Mouse (Mus musculus): ENCODE data around the gene Fgfr2. TPM values are rescaled to one million over a fixed set of nuclear protein-coding genes. Genes with fewer than 3 reads are reported as not detected.

Gene Fgfr2
- total RNA-seq, 2 experiments from 2014 or later: 2.1 to 3.9 TPM

GRCm38 (mm10) chr7:131333564-131333963 is 1789.6 kb downstream of the Fgfr2 start, which contains the start of gene Fam24a:
Fam24a (plus strand) TSS chr7:131333864.
- intact Hi-C loops (cut with DNase I): no loop called here
- no peak for DNase-seq

DNA sequence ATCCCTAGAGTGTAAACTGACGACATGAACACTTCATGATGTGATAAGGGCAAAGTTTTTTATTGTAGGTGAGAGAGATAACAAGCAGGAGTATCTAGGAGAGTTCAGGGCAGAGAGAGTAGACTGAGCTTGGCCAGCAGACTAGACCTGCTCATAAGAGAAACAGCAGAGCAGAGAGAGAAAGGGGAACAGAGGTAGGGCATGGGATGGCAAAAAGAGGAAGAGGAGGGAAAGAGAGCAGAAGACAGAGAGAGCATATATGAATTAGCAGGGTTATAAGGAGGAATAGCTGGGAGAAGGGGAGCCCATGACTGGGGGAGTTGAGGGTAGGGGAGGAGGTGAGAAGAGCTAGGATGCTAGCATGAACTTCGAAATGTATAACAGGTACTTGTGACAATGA is 1791.5 kb downstream of the Fgfr2 start:
- intact Hi-C loops (cut with DNase I): no loop called here
- no peak for DNase-seq

DNA sequence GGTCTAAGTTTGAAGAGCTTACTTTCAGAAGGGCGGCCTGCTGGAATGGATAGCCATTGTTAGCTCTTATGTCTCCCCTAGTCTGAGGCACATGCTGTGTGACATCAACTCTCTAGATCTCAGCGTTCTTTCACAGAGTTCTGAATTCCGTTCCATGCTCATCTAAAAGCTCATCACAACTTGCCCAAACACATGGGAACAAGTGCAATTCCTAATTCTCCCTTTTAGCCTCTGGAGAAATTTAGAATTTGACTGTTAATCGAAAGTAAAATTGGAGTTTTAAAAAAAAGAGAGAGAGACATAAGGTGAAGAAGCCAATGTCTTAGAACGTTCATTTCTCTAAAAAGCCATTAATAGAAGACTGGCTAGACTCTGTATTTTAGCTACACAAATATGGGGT is 1793.7 kb downstream of the Fgfr2 start, which contains the start of gene Fam24b:
Gene Fam24b (minus strand): TSS at position 101 of the 400 bp plus-strand sequence.
- intact Hi-C loops (cut with DNase I): no loop called here
- no peak for DNase-seq

DNA sequence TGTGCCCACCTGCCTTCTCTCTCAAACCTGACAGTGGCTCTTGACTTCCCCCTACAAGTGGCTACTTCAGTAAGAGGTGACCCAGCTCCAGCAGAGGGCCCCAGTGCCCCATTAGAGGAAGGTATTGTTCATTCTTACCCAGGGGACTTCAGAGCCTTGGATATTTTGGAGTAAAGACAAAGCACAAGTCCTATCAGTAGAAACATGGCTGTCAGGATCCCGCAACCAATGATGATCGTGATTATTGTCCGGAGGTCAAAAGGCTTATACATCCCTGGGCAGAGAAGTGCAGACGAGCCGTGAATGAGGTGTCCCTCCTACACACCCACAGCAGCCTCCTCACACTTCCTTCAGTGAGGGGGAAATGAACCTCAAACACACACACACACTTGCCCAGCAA is 1796.1 kb downstream of the Fgfr2 start:
- intact Hi-C loops (cut with DNase I): no loop called here
- no peak for DNase-seq

DNA sequence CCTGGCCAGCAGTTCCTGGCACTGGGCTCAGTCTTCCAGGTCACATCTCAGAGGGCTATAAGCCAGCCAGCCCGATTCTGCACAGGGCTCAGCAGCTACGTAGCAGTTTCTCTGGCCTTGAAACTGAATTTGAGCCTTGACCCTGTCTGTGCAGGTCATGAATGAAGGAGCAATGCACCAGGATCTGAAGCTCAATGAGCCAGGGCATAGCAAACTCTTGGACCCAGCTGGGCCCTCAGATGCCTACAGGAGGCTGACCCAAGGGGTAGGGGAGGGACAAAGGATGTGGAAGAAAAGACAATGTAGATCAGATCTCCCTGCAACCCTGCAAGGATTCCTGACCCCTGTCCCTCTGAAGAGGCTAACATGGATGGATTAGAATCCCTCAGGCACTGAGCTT is 1801.0 kb downstream of the Fgfr2 start, which contains the start of gene Cuzd1:
Gene Cuzd1 (minus strand): TSS at position 101 of the 400 bp plus-strand sequence.
- intact Hi-C loops (cut with DNase I): no loop called here

GRCm38 (mm10) chr7:131318340-131318739 is 1804.8 kb downstream of the Fgfr2 start:
- no peak for DNase-seq
- intact Hi-C loops (cut with DNase I): no loop called here

More for the DNA sequence above, 1801.0 kb downstream of the Fgfr2 start, which contains the start of gene Cuzd1:
- DNase-seq: no peak

- intact Hi-C loops (cut with DNase I): no loop called here
- DNase-seq: no peak
These were observed 1805.6 kb downstream of the Fgfr2 start for GRCm38 (mm10) chr7:131317587-131317986.

- intact Hi-C loops (cut with DNase I): no loop called here
- DNase-seq: no peak
These were observed 1808.7 kb downstream of the Fgfr2 start for GRCm38 (mm10) chr7:131314493-131314892.

DNA sequence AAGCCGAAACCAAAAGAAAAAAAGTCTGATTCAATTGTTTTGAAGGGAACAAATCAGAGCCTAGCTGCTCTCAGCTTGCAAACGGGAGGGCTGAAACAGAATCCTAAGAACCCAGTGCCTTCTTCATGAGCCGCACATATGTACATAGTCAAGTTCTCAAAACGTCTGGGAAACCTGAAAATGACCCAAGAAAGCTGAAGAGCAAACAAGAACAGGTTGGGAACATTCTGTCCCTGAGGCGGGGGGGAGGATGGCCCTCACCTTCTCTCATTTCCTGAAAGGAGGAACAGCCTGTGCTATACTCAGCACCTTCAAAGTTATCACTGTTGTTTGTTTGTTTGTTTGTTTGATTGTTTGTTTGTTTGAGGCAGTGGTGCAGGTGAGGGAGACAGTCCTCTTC is 1816.4 kb downstream of the Fgfr2 start:
- intact Hi-C loops (cut with DNase I): no loop called here
- no peak for DNase-seq

DNA sequence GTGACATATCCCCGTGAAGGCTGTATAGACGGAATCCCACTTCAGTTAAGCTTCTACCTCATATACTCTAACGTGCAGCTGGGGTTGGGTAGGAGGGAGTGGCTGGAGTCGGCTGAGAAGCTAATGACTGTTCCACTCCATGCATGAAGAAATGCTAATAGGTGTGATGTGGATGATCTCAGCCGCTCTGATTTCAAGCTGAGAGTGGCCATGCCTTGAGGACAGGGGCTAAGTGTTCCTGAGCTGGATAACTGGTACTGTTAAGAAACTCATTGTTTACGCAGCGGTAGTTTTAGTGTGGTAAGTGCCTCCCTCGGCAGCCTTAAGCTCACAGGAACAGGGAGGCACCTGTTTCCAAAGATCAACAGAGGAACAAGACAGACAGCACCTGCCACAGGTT is 1819.8 kb downstream of the Fgfr2 start:
- DNase-seq: no peak
- intact Hi-C loops (cut with DNase I): no loop called here

- intact Hi-C loops (cut with DNase I): no loop called here
- peak in 1 of 2 experiments; percentile 3 for DNase-seq
These were observed 1826.0 kb downstream of the Fgfr2 start for GRCm38 (mm10) chr7:131297151-131297550.

GRCm38 (mm10) chr7:131265851-131266250 is 1857.3 kb downstream of the Fgfr2 start:
- peak in 1 of 2 experiments; percentile 17 for DNase-seq

DNA sequence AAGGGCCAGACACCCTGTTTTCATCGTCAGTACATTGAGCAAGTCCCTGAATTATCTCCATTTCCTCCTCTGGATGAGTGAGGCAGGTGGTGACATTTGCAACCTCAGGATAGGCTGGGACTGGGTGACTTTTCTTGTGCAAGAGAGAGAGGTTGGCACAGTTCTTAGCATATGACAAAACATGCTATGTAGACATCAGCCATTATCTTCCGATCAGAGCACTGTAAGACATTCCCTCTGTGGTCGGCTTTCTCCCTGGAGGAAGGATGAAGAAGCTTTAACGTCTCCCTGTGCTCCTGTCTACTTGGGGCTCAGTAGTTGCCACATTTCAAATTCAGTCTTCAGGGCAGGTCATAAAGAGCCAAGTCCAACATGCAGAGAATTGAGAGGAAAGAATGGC is 1858.9 kb downstream of the Fgfr2 start:
- DNase-seq: no peak
- intact Hi-C loops (cut with DNase I): no loop called here

More at GRCm38 (mm10) chr7:131265851-131266250, 1857.3 kb downstream of the Fgfr2 start:
- intact Hi-C loops (cut with DNase I): no loop called here

DNA sequence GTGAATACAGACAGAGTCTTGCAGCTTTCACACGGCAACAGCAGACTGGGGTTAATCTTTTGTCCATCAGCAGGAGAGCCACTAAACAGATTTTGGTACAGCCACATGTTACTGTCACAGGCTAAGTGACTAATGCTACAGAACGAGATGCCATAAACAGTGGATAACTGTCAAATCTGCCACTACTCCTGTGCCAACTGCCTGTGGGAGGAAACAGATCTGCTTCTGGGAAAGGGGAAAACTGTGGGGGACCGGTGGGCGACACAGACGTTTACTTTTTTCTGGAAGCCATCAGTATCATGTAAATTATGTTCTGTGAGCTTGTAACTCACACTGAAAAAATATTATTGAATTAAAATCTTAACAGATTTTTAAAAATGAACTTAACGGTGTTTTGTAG is 1862.2 kb downstream of the Fgfr2 start:
- no peak for DNase-seq
- intact Hi-C loops (cut with DNase I): no loop called here

GRCm38 (mm10) chr7:131257309-131257708 is 1865.8 kb downstream of the Fgfr2 start:
- intact Hi-C loops (cut with DNase I): no loop called here
- DNase-seq: no peak

GRCm38 (mm10) chr7:131256841-131257240 is 1866.3 kb downstream of the Fgfr2 start:
- no peak for DNase-seq
- intact Hi-C loops (cut with DNase I): no loop called here

DNA sequence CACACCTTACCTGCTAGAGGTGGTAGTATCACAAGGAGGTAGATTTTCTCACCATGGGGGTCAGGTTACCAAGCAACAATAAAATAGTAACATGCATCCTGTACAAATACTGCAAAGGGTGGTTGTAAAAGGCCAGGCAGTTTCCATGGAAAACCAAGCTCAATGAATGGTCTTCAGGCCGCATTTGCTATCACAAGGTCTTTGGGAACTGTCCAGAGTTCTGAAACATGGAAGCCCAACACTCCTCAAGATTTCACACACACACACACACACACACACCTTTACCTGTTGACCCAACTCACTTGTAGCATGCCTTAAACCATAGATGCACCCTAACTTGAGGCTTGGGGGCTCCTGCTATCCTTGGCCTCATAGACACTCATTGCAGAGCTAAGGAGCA is 1878.2 kb downstream of the Fgfr2 start:
- no peak for DNase-seq
- intact Hi-C loops (cut with DNase I): no loop called here

DNA sequence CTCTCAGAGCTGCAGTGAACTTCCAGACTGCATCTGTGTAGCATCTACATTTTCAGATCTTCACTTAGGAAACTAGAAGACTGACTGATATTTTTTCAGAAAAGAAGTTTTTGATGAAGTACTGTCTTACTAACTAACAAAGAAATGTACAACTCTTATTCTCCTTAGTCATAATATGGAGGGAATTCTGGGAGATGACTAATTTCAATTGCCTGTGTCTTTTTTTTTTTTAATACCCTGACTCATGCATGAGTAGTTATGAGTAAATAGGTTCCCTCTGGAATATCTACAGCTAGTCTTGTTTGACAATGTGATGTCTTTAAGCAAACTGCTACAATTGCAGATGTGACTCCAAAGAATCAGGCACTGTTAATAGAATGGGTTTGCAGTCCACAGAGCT is 1887.1 kb downstream of the Fgfr2 start:
- DNase-seq: no peak
- intact Hi-C loops (cut with DNase I): no loop called here

GRCm38 (mm10) chr7:131223086-131223485 is 1900.1 kb downstream of the Fgfr2 start:
- DNase-seq: peak; percentile 2 to 28
- intact Hi-C loops (cut with DNase I): no loop called here

DNA sequence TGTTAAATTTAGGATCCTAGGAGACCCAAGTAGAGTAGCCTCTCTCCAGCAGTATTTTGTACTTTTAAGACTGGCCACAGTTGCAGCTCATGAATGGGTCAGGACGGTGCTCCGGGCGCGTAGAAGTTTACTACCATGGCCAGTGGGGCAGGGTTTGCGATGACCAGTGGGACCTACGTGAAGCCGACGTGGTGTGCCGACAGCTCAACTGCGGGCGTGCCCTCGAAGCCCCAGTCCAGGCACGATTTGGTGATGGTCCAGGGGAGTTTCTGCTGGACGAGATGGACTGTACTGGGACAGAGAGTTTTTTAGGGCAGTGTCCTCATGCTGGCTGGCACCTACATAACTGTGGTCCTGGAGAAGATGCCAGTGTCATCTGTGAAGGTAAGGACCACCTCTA is 1935.2 kb downstream of the Fgfr2 start:
- intact Hi-C loops (cut with DNase I): loop anchor here (10.0 kb wide), 1 partner anchor 697 kb away; no protein-coding TSS in a partner anchor
- no peak for DNase-seq

DNA sequence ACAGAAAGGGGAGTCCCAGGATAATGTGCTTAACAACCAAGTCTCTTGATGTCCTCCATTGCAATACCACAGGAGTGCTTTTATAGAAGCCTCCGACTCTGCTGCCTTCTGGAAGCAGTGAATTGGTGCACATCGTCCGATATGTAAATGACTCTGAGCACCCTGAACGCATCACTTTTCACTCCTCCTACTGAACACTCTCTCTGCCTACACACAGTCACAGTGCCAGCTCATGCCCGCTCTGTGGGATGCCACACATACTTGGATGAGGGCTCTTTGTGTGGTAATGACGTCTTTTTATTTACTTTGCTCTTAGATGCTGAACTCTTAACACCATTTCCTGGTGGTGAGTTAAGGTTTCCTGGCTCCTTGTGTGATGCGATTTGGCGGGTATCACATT is 1936.1 kb downstream of the Fgfr2 start:
- intact Hi-C loops (cut with DNase I): loop anchor here (10.0 kb wide), 1 partner anchor 698 kb away; no protein-coding TSS in a partner anchor
- no peak for DNase-seq

DNA sequence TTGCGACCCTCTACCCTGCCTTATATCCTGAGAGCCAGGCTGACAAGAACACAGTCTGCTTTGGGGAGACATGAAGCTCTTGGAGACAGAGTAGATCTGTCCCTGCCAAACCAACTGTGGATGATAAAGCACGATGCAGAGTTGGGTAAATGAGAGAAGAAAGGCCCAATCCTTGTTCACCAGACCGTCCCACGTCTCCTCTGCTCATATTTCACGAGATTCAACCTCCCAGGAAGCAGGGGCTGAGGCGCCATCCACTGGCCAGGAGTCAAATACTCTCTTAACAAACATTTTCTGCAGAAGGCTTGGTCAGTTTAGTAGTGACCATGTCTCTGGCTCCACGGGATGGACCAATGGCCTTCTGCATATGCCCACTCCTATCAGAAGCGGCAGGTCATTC is 1938.8 kb downstream of the Fgfr2 start:
- intact Hi-C loops (cut with DNase I): loop anchor here (10.0 kb wide), 1 partner anchor 700 kb away; no protein-coding TSS in a partner anchor
- no peak for DNase-seq

DNA sequence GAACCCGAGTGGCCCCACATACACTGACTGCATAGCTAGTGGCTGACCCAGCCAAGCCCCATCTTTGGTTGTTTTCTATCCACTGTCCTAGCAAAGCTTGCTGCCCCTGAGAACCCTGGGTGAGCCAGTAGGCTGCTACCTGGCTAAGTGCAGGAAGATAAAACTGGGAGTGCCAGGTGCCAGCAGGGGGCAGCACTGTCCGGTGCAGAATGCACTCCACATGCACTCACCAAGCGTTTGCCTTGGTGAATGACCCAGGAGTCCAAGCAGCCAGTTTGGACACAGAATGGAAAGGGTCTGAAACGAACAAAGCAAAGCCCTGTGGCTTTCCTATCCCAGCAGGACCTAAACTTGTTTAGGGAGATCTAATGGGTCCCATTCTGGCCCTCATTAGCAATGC is 1940.5 kb downstream of the Fgfr2 start:
- DNase-seq: peak; percentile 48 to 60
- intact Hi-C loops (cut with DNase I): loop anchor here (10.0 kb wide), 1 partner anchor 702 kb away; no protein-coding TSS in a partner anchor

All from heart, postnatal 14 days (tissue).